ENCODE assay signal across 15 mouse cellular contexts in genomic region chr6:42790247-42790948, GRCm38 (mm10). TPM values are rescaled to one million over a fixed set of nuclear protein-coding genes. Genes with fewer than 3 reads are reported as not detected.
A peak's percentile ranks its signal among the peaks of the same experiment; 100 is the strongest.
DNase-seq lines count a peak whose midpoint lies in the region; ATAC-seq and TF ChIP-seq lines count a peak whose summit lies in the region.
"Had no signal": no experiment of that assay in that cellular context is flagged by ENCODE, and none has a peak within 500 bp of the region (broad histone marks: within the 10 kb centered on the region; RNA-seq: fewer than 3 reads in every experiment).

No protein-coding gene starts in this region.

- no peak overlapping the region for H3K9ac ChIP-seq in kidney, postnatal 0 days (ENCODE audit: low read depth, low read length)
- H3K9ac ChIP-seq in hindbrain, embryonic 12.5 days, result no peak overlapping the region
- H3K9ac ChIP-seq in midbrain, postnatal 0 days (replicated peaks; ENCODE audit: low read length, poor library complexity, severe bottlenecking), result no peak overlapping the region
- H3K9ac ChIP-seq: heart, embryonic 13.5 days; limb, embryonic 12.5 days; lung, embryonic 15.5 days had no signal

- H3K4me3 ChIP-seq in kidney, postnatal 0 days (replicated peaks; ENCODE audit: low read depth, low read length), result no peak overlapping the region
- H3K4me3 ChIP-seq in hindbrain, embryonic 12.5 days, result no peak overlapping the region
- no peak overlapping the region for H3K4me3 ChIP-seq in midbrain, postnatal 0 days (ENCODE audit: low read depth, low read length)
- H3K4me3 ChIP-seq: heart, embryonic 13.5 days; limb, embryonic 12.5 days; lung, embryonic 15.5 days; myocyte had no signal

- H3K4me1 ChIP-seq in kidney, postnatal 0 days (replicated peaks; ENCODE audit: insufficient read depth, low read length), result no peaks in the 10 kb centered on the region
- no peaks in the 10 kb centered on the region for H3K4me1 ChIP-seq in hindbrain, embryonic 12.5 days
- H3K4me1 ChIP-seq in midbrain, postnatal 0 days (ENCODE audit: insufficient read depth, low read length), result no peaks in the 10 kb centered on the region
- H3K4me1 ChIP-seq: heart, embryonic 13.5 days; limb, embryonic 12.5 days; lung, embryonic 15.5 days had no signal

- H3K36me3 ChIP-seq in kidney, postnatal 0 days (ENCODE audit: insufficient read depth, low read length), result no peaks in the 10 kb centered on the region
- H3K36me3 ChIP-seq in hindbrain, embryonic 12.5 days, result no peaks in the 10 kb centered on the region
- H3K36me3 ChIP-seq in midbrain, postnatal 0 days (ENCODE audit: insufficient read depth, low read length), result no peaks in the 10 kb centered on the region
- H3K36me3 ChIP-seq: heart, embryonic 13.5 days; limb, embryonic 12.5 days; lung, embryonic 15.5 days had no signal

- TF ChIP-seq POLR2A in brain, embryonic 14.5 days (IDR thresholded peaks at IDR 0.05; ENCODE audit: borderline replicate concordance, extremely low read depth, insufficient read depth, insufficient read length, poor library complexity, severe bottlenecking), result no peak

- no peak overlapping the region for H3K27ac ChIP-seq in kidney, postnatal 0 days
- H3K27ac ChIP-seq in hindbrain, embryonic 12.5 days, result no peak overlapping the region
- peak overlapping the region; percentile 68 for H3K27ac ChIP-seq in midbrain, postnatal 0 days (ENCODE audit: low read depth, low read length)
- H3K27ac ChIP-seq: heart, embryonic 13.5 days; limb, embryonic 12.5 days; lung, embryonic 15.5 days had no signal

- TF ChIP-seq CTCF in kidney, postnatal 0 days (IDR thresholded peaks at IDR 0.05; ENCODE audit: low read depth), result peak; percentile 29; the same call in 1 of the 2 replicates
- peak; percentile 19; the same call in 1 of the 2 replicates for TF ChIP-seq CTCF in brain, embryonic 14.5 days (IDR thresholded peaks at IDR 0.05; ENCODE audit: borderline replicate concordance, extremely low read depth, insufficient read depth, insufficient read length)
- TF ChIP-seq CTCF in midbrain, postnatal 0 days (IDR thresholded peaks at IDR 0.05), result peak; percentile 27

- intact Hi-C loops in left cerebral cortex, postnatal 36 days (cut with DNase I), result no loop called here

- DNase-seq in kidney, postnatal 0 days (ENCODE audit: low spot score), result no peak
- no peak for DNase-seq in kidney, postnatal 36 days
- DNase-seq in brain, embryonic 14.5 days (ENCODE audit: low read depth), result peak; percentile 2
- DNase-seq in midbrain, postnatal 0 days (ENCODE audit: low spot score), result no peak
- DNase-seq in left cerebral cortex, postnatal 36 days (ENCODE audit: low spot score in 2 of 2), result no peak
- no peak for DNase-seq in heart, adult 18-20 months
- DNase-seq in right cerebral cortex, postnatal 14 days, result no peak

- H3K4me2 ChIP-seq in kidney, postnatal 0 days (ENCODE audit: low read length), result no peak overlapping the region
- no peak overlapping the region for H3K4me2 ChIP-seq in hindbrain, embryonic 12.5 days (replicated peaks)
- peak overlapping the region; percentile 6; the same call in 1 of the 2 replicates for H3K4me2 ChIP-seq in midbrain, postnatal 0 days (ENCODE audit: low read depth, low read length, poor library complexity, severe bottlenecking)
- H3K4me2 ChIP-seq: heart, embryonic 13.5 days; limb, embryonic 12.5 days; lung, embryonic 15.5 days had no signal

- no peaks in the 10 kb centered on the region for H3K9me3 ChIP-seq in kidney, postnatal 0 days (replicated peaks; ENCODE audit: low read length)
- H3K9me3 ChIP-seq in hindbrain, embryonic 12.5 days (replicated peaks), result no peaks in the 10 kb centered on the region
- H3K9me3 ChIP-seq in midbrain, postnatal 0 days (ENCODE audit: low read length), result no peaks in the 10 kb centered on the region
- H3K9me3 ChIP-seq: heart, embryonic 13.5 days; limb, embryonic 12.5 days; lung, embryonic 15.5 days had no signal

- H3K27me3 ChIP-seq in kidney, postnatal 0 days (ENCODE audit: insufficient read depth, low read length), result no peaks in the 10 kb centered on the region
- H3K27me3 ChIP-seq in hindbrain, embryonic 12.5 days, result no peaks in the 10 kb centered on the region
- no peaks in the 10 kb centered on the region for H3K27me3 ChIP-seq in midbrain, postnatal 0 days (ENCODE audit: insufficient read depth, low read length)
- H3K27me3 ChIP-seq: heart, embryonic 13.5 days; limb, embryonic 12.5 days; lung, embryonic 15.5 days had no signal

- ATAC-seq in kidney, postnatal 0 days (replicated peaks; ENCODE audit: low FRiP score, low read depth), result 0 out of 2 replicates have a peak, but pooled peaks have one; percentile 40
- ATAC-seq in hindbrain, embryonic 12.5 days (ENCODE audit: low FRiP score), result peak; percentile 38; the same call in 1 of the 2 replicates
- ATAC-seq in midbrain, postnatal 0 days (ENCODE audit: low FRiP score), result peak; percentile 69
- ATAC-seq: inflammation-experienced regulatory T-cells, adult 6 months had no signal

- WGBS in kidney, postnatal 0 days, result 40% methylated on average over 4 of the region's 4 CpGs
- 45% methylated on average over 4 of the region's 4 CpGs for WGBS in hindbrain, embryonic 12.5 days
- WGBS in midbrain, postnatal 0 days, result 41% methylated on average over 4 of the region's 4 CpGs

RNA-seq across cellular contexts. Expression of gene Olfr452, which starts 5.5 kb away (rescaled TPM):
- not detected in 2 replicates for polyA plus RNA-seq in kidney, postnatal 0 days (2015; fragmentation: Nextera tagmentation; extraction: Ambion mirVana)
- not detected in 2 replicates for polyA plus RNA-seq in brain, embryonic 14.5 days (2012; rRNA removed)
- not detected in 2 replicates for polyA plus RNA-seq in hindbrain, embryonic 12.5 days (2016; fragmentation: Nextera tagmentation; extraction: Ambion mirVana)
- not detected in 2 replicates for total RNA-seq in midbrain, postnatal 0 days (2014; rRNA removed)
- not detected in 2 replicates for polyA plus RNA-seq in midbrain, postnatal 0 days (2015; fragmentation: Nextera tagmentation; extraction: Ambion mirVana)
- total RNA-seq in left cerebral cortex, postnatal 36 days (2021), result not detected
- not detected for total RNA-seq in heart, adult 18-20 months (2021)
- total RNA-seq: ES-E14; layer of hippocampus, postnatal 10 days had no signal
- polyA plus RNA-seq: heart, embryonic 13.5 days; inflammation-experienced regulatory T-cells, adult 6 months; limb, embryonic 12.5 days; lung, embryonic 15.5 days; myocyte had no signal

RNA-seq across cellular contexts. Expression of gene Olfr450, which starts 21.3 kb away (rescaled TPM):
- polyA plus RNA-seq in kidney, postnatal 0 days (2015; fragmentation: Nextera tagmentation; extraction: Ambion mirVana), result not detected in 2 replicates
- not detected in 2 replicates for polyA plus RNA-seq in brain, embryonic 14.5 days (2012; rRNA removed)
- not detected in 2 replicates for polyA plus RNA-seq in hindbrain, embryonic 12.5 days (2016; fragmentation: Nextera tagmentation; extraction: Ambion mirVana)
- not detected in 2 replicates for total RNA-seq in midbrain, postnatal 0 days (2014; rRNA removed)
- not detected in 2 replicates for polyA plus RNA-seq in midbrain, postnatal 0 days (2015; fragmentation: Nextera tagmentation; extraction: Ambion mirVana)
- not detected for total RNA-seq in left cerebral cortex, postnatal 36 days (2021)
- total RNA-seq in heart, adult 18-20 months (2021), result not detected
- total RNA-seq: ES-E14; layer of hippocampus, postnatal 10 days had no signal
- polyA plus RNA-seq: heart, embryonic 13.5 days; inflammation-experienced regulatory T-cells, adult 6 months; limb, embryonic 12.5 days; lung, embryonic 15.5 days; myocyte had no signal

RNA-seq across cellular contexts. Expression of gene Olfr38, which starts 34.2 kb away (rescaled TPM):
- polyA plus RNA-seq in kidney, postnatal 0 days (2015; fragmentation: Nextera tagmentation; extraction: Ambion mirVana), result not detected in 2 replicates
- polyA plus RNA-seq in brain, embryonic 14.5 days (2012; rRNA removed), result not detected in 2 replicates
- not detected in 2 replicates for polyA plus RNA-seq in hindbrain, embryonic 12.5 days (2016; fragmentation: Nextera tagmentation; extraction: Ambion mirVana)
- total RNA-seq in midbrain, postnatal 0 days (2014; rRNA removed), result not detected in 2 replicates
- not detected in 2 replicates for polyA plus RNA-seq in midbrain, postnatal 0 days (2015; fragmentation: Nextera tagmentation; extraction: Ambion mirVana)
- total RNA-seq in left cerebral cortex, postnatal 36 days (2021), result not detected
- total RNA-seq in heart, adult 18-20 months (2021), result not detected
- total RNA-seq: ES-E14; layer of hippocampus, postnatal 10 days had no signal
- polyA plus RNA-seq: heart, embryonic 13.5 days; inflammation-experienced regulatory T-cells, adult 6 months; limb, embryonic 12.5 days; lung, embryonic 15.5 days; myocyte had no signal

RNA-seq across cellular contexts. Expression of gene Olfr449, which starts 43.8 kb away (rescaled TPM):
- polyA plus RNA-seq in kidney, postnatal 0 days (2015; fragmentation: Nextera tagmentation; extraction: Ambion mirVana), result not detected in 2 replicates
- polyA plus RNA-seq in brain, embryonic 14.5 days (2012; rRNA removed), result not detected in 2 replicates
- not detected in 2 replicates for polyA plus RNA-seq in hindbrain, embryonic 12.5 days (2016; fragmentation: Nextera tagmentation; extraction: Ambion mirVana)
- not detected in 2 replicates for total RNA-seq in midbrain, postnatal 0 days (2014; rRNA removed)
- not detected in 2 replicates for polyA plus RNA-seq in midbrain, postnatal 0 days (2015; fragmentation: Nextera tagmentation; extraction: Ambion mirVana)
- not detected for total RNA-seq in left cerebral cortex, postnatal 36 days (2021)
- not detected for total RNA-seq in heart, adult 18-20 months (2021)
- total RNA-seq: ES-E14; layer of hippocampus, postnatal 10 days had no signal
- polyA plus RNA-seq: heart, embryonic 13.5 days; inflammation-experienced regulatory T-cells, adult 6 months; limb, embryonic 12.5 days; lung, embryonic 15.5 days; myocyte had no signal

RNA-seq across cellular contexts. Expression of gene Olfr453, which starts 51.2 kb away (rescaled TPM):
- polyA plus RNA-seq in kidney, postnatal 0 days (2015; fragmentation: Nextera tagmentation; extraction: Ambion mirVana), result not detected in 2 replicates
- polyA plus RNA-seq in brain, embryonic 14.5 days (2012; rRNA removed), result not detected in 2 replicates
- polyA plus RNA-seq in hindbrain, embryonic 12.5 days (2016; fragmentation: Nextera tagmentation; extraction: Ambion mirVana), result not detected in 2 replicates
- not detected in 2 replicates for total RNA-seq in midbrain, postnatal 0 days (2014; rRNA removed)
- polyA plus RNA-seq in midbrain, postnatal 0 days (2015; fragmentation: Nextera tagmentation; extraction: Ambion mirVana), result not detected in 2 replicates
- not detected for total RNA-seq in left cerebral cortex, postnatal 36 days (2021)
- total RNA-seq in heart, adult 18-20 months (2021), result not detected
- total RNA-seq: ES-E14; layer of hippocampus, postnatal 10 days had no signal
- polyA plus RNA-seq: heart, embryonic 13.5 days; inflammation-experienced regulatory T-cells, adult 6 months; limb, embryonic 12.5 days; lung, embryonic 15.5 days; myocyte had no signal
